Mouse (Mus musculus) lung, embryonic 15.5 days (tissue): ENCODE results near the gene Tbc1d23. TPM values are rescaled to one million over a fixed set of nuclear protein-coding genes. Genes with fewer than 3 reads are reported as not detected.

Experiments used
- ATAC-seq: fragments of 200-750 bp; cut with Nextera tagmentation; 2 replicates; pipeline ENCODE4 v1.8.0; 2017; ENCODE audit warnings: moderate number of reproducible peaks, borderline replicate concordance; ENCODE audit not compliant: low FRiP score, low TSS enrichment; ENCODE audit errors: extremely low read depth
- H3K27ac ChIP-seq: fragments of 300-500 bp; sonication (generic); 2 replicates; pipeline ENCODE4 v1.5.1; 2015; ENCODE audit warnings: moderate library complexity, mild to moderate bottlenecking, inconsistent platforms
- H3K27me3 ChIP-seq: fragments of 300-500 bp; sonication (generic); 2 replicates; pipeline ENCODE4 v1.6.1; 2015; ENCODE audit warnings: inconsistent platforms
- H3K36me3 ChIP-seq: fragments of 300-500 bp; sonication (generic); 2 replicates; pipeline ENCODE4 v1.6.1; 2015; ENCODE audit warnings: inconsistent platforms
- H3K4me1 ChIP-seq: fragments of 300-500 bp; sonication (generic); 2 replicates; pipeline ENCODE4 v1.6.1; 2015; ENCODE audit warnings: inconsistent platforms
- H3K4me2 ChIP-seq: fragments of 300-500 bp; sonication (generic); 2 replicates; pipeline ENCODE4 v1.6.1; 2015; ENCODE audit warnings: inconsistent platforms, mild to moderate bottlenecking, moderate library complexity
- H3K4me3 ChIP-seq: fragments of 300-500 bp; sonication (generic); 2 replicates; pipeline ENCODE4 v1.5.1; 2015; ENCODE audit warnings: mild to moderate bottlenecking, inconsistent platforms
- H3K9ac ChIP-seq: fragments of 300-500 bp; sonication (generic); 2 replicates; pipeline ENCODE4 v1.6.1; 2015; ENCODE audit warnings: inconsistent platforms
- H3K9me3 ChIP-seq: fragments of 300-500 bp; sonication (generic); 2 replicates; pipeline ENCODE4 v1.6.1; 2016; ENCODE audit warnings: inconsistent platforms
- WGBS: fragments of 180-500 bp; shearing (Covaris S2); methylation state at CpG from one replicate; pipeline ENCODE4 v1.1.7; 2015; 5-methylcytosine and 5-hydroxymethylcytosine counted together
- polyA plus RNA-seq: library from polyadenylated mRNA; unstranded; fragments of >200 nt; fragmentation: Nextera tagmentation; extraction: Ambion mirVana; gene quantifications from 2 replicates; pipeline ENCODE4 v1.2.1, GENCODE M21; 2015

Gene Tbc1d23
- polyA plus RNA-seq, 1 experiment from 2014 or later, result 22.5 TPM

GRCm38 (mm10) chr16:57208342-57208741 is 23.0 kb downstream of the Tbc1d23 start:
- Histone ChIP-seq H3K9ac (no peak overlapping the region), H3K4me2 (no peak overlapping the region), H3K9me3 (no peaks in the 10 kb centered on the region), H3K4me3 (no peak overlapping the region), H3K36me3 (peaks cover 33% of the 10 kb centered on the region), H3K27ac (no peak overlapping the region), H3K4me1 (no peaks in the 10 kb centered on the region), H3K27me3 (no peaks in the 10 kb centered on the region)
- no peak for ATAC-seq
- WGBS, result 53% methylated on average over 2 of the region's 2 CpGs

GRCm38 (mm10) chr16:57197281-57197680 is 34.0 kb downstream of the Tbc1d23 start:
- Histone ChIP-seq H3K27ac (no peak overlapping the region), H3K36me3 (peaks cover 12% of the 10 kb centered on the region), H3K9ac (no peak overlapping the region), H3K4me2 (no peak overlapping the region), H3K9me3 (no peaks in the 10 kb centered on the region), H3K27me3 (no peaks in the 10 kb centered on the region), H3K4me3 (no peak overlapping the region), H3K4me1 (no peaks in the 10 kb centered on the region)
- WGBS, result 50% methylated on average over 3 of the region's 3 CpGs
- ATAC-seq, result no peak

GRCm38 (mm10) chr16:57196590-57196989 is 34.7 kb downstream of the Tbc1d23 start:
- Histone ChIP-seq H3K4me1 (no peaks in the 10 kb centered on the region), H3K9ac (no peak overlapping the region), H3K4me3 (no peak overlapping the region), H3K4me2 (no peak overlapping the region), H3K27me3 (no peaks in the 10 kb centered on the region), H3K9me3 (no peaks in the 10 kb centered on the region), H3K36me3 (peaks cover 19% of the 10 kb centered on the region), H3K27ac (no peak overlapping the region)
- WGBS, result 81% methylated on average over 5 of the region's 5 CpGs
- no peak for ATAC-seq

GRCm38 (mm10) chr16:57191214-57191613 is 40.1 kb downstream of the Tbc1d23 start:
- H3K9ac ChIP-seq, result no peak overlapping the region
- H3K27me3 ChIP-seq, result no peaks in the 10 kb centered on the region
- WGBS, result 89% methylated on average over 14 of the region's 14 CpGs
- no peak for ATAC-seq
- no peaks in the 10 kb centered on the region for H3K9me3 ChIP-seq
- H3K4me3 ChIP-seq, result no peak overlapping the region
- H3K36me3 ChIP-seq, result peaks cover 24% of the 10 kb centered on the region
- no peaks in the 10 kb centered on the region for H3K4me1 ChIP-seq
- H3K4me2 ChIP-seq, result no peak overlapping the region
- no peak overlapping the region for H3K27ac ChIP-seq

GRCm38 (mm10) chr16:57190390-57190789 is 40.9 kb downstream of the Tbc1d23 start:
- ATAC-seq, result no peak
- Histone ChIP-seq H3K36me3 (peaks cover 29% of the 10 kb centered on the region), H3K4me1 (no peaks in the 10 kb centered on the region), H3K27ac (no peak overlapping the region), H3K4me3 (no peak overlapping the region), H3K9ac (no peak overlapping the region), H3K9me3 (no peaks in the 10 kb centered on the region), H3K4me2 (no peak overlapping the region), H3K27me3 (no peaks in the 10 kb centered on the region)
- 87% methylated on average over 8 of the region's 8 CpGs for WGBS

- Histone ChIP-seq H3K27me3 (no peaks in the 10 kb centered on the region), H3K4me1 (no peaks in the 10 kb centered on the region), H3K27ac (no peak overlapping the region), H3K4me3 (no peak overlapping the region), H3K4me2 (no peak overlapping the region), H3K36me3 (peaks cover 27% of the 10 kb centered on the region), H3K9me3 (no peaks in the 10 kb centered on the region), H3K9ac (no peak overlapping the region)
- no peak for ATAC-seq
- WGBS, result 79% methylated on average over 2 of the region's 2 CpGs
These were observed 41.8 kb downstream of the Tbc1d23 start for GRCm38 (mm10) chr16:57189493-57189892.

- ATAC-seq, result no peak
- Histone ChIP-seq H3K4me2 (no peak overlapping the region), H3K9me3 (no peaks in the 10 kb centered on the region)
These were observed 44.7 kb downstream of the Tbc1d23 start for GRCm38 (mm10) chr16:57186618-57187017.

GRCm38 (mm10) chr16:57182037-57182436 is 49.3 kb downstream of the Tbc1d23 start:
- no peak overlapping the region for H3K4me3 ChIP-seq
- no peak overlapping the region for H3K9ac ChIP-seq
- 81% methylated on average over 5 of the region's 5 CpGs for WGBS
- H3K27ac ChIP-seq, result no peak overlapping the region
- H3K4me2 ChIP-seq, result no peak overlapping the region
- H3K9me3 ChIP-seq, result no peaks in the 10 kb centered on the region
- H3K4me1 ChIP-seq, result no peaks in the 10 kb centered on the region
- ATAC-seq, result no peak
- no peaks in the 10 kb centered on the region for H3K27me3 ChIP-seq
- H3K36me3 ChIP-seq, result peaks cover 46% of the 10 kb centered on the region

More at GRCm38 (mm10) chr16:57186618-57187017, 44.7 kb downstream of the Tbc1d23 start:
- WGBS, result 93% methylated on average over 4 of the region's 4 CpGs
- Histone ChIP-seq H3K27ac (no peak overlapping the region), H3K4me3 (no peak overlapping the region), H3K9ac (no peak overlapping the region), H3K27me3 (no peaks in the 10 kb centered on the region), H3K4me1 (no peaks in the 10 kb centered on the region), H3K36me3 (peaks cover 43% of the 10 kb centered on the region)

- no peak overlapping the region for H3K4me3 ChIP-seq
- H3K27ac ChIP-seq, result no peak overlapping the region
- H3K36me3 ChIP-seq, result peaks cover 48% of the 10 kb centered on the region
- H3K9me3 ChIP-seq, result no peaks in the 10 kb centered on the region
- H3K9ac ChIP-seq, result no peak overlapping the region
- H3K4me2 ChIP-seq, result no peak overlapping the region
- no peaks in the 10 kb centered on the region for H3K4me1 ChIP-seq
- H3K27me3 ChIP-seq, result no peaks in the 10 kb centered on the region
- 80% methylated on average over 11 of the region's 11 CpGs for WGBS
- no peak for ATAC-seq
These were observed 50.1 kb downstream of the Tbc1d23 start for GRCm38 (mm10) chr16:57181180-57181579.

- H3K36me3 ChIP-seq, result peaks cover 37% of the 10 kb centered on the region
- no peak for ATAC-seq
These were observed 53.6 kb downstream of the Tbc1d23 start for GRCm38 (mm10) chr16:57177664-57178063.

GRCm38 (mm10) chr16:57177254-57177653 is 54.0 kb downstream of the Tbc1d23 start:
- H3K4me3 ChIP-seq, result no peak overlapping the region
- H3K36me3 ChIP-seq, result peaks cover 36% of the 10 kb centered on the region
- H3K27me3 ChIP-seq, result no peaks in the 10 kb centered on the region
- H3K9ac ChIP-seq, result no peak overlapping the region
- no peaks in the 10 kb centered on the region for H3K4me1 ChIP-seq
- ATAC-seq, result no peak
- whole genome bisulfite sequencing, result 66% methylated on average over 2 of the region's 2 CpGs
- no peak overlapping the region for H3K27ac ChIP-seq
- no peak overlapping the region for H3K4me2 ChIP-seq
- H3K9me3 ChIP-seq, result no peaks in the 10 kb centered on the region

More at GRCm38 (mm10) chr16:57177664-57178063, 53.6 kb downstream of the Tbc1d23 start:
- Histone ChIP-seq H3K4me3 (no peak overlapping the region), H3K27me3 (no peaks in the 10 kb centered on the region), H3K4me2 (no peak overlapping the region), H3K9me3 (no peaks in the 10 kb centered on the region), H3K4me1 (no peaks in the 10 kb centered on the region), H3K9ac (no peak overlapping the region), H3K27ac (no peak overlapping the region)
- 85% methylated on average over 10 of the region's 10 CpGs for WGBS

- H3K4me1 ChIP-seq, result no peaks in the 10 kb centered on the region
- H3K9ac ChIP-seq, result no peak overlapping the region
- WGBS, result 81% methylated on average over 7 of the region's 7 CpGs
- ATAC-seq, result no peak
- H3K36me3 ChIP-seq, result peaks cover 30% of the 10 kb centered on the region
- H3K9me3 ChIP-seq, result no peaks in the 10 kb centered on the region
- no peaks in the 10 kb centered on the region for H3K27me3 ChIP-seq
- H3K4me2 ChIP-seq, result no peak overlapping the region
- no peak overlapping the region for H3K27ac ChIP-seq
- H3K4me3 ChIP-seq, result no peak overlapping the region
These were observed 55.0 kb downstream of the Tbc1d23 start for GRCm38 (mm10) chr16:57176276-57176675.

GRCm38 (mm10) chr16:57175751-57176150 is 55.6 kb downstream of the Tbc1d23 start:
- no peaks in the 10 kb centered on the region for H3K4me1 ChIP-seq
- no peaks in the 10 kb centered on the region for H3K27me3 ChIP-seq
- no peak overlapping the region for H3K4me2 ChIP-seq
- 72% methylated on average over 2 of the region's 2 CpGs for WGBS
- ATAC-seq, result no peak
- no peak overlapping the region for H3K27ac ChIP-seq
- no peaks in the 10 kb centered on the region for H3K9me3 ChIP-seq
- no peak overlapping the region for H3K9ac ChIP-seq
- H3K4me3 ChIP-seq, result no peak overlapping the region
- H3K36me3 ChIP-seq, result peaks cover 31% of the 10 kb centered on the region
